Mouse (Mus musculus) kidney, adult 2 months (tissue): ENCODE results near the gene Chrm1.

Source experiments
- CTCF ChIP-seq: fragments of 200-500 bp; conservative IDR thresholded peaks from 2 replicates; pipeline ENCODE4 v1.5.1; 2011; ENCODE audit warnings: low read depth, mild to moderate bottlenecking, control low read depth, low read length, moderate library complexity, mixed read lengths; ENCODE audit not compliant: insufficient read depth, insufficient read length
- POLR2A ChIP-seq: fragments of 200-500 bp; IDR thresholded peaks from one replicate; pipeline ENCODE4 v1.6.1; 2011; ENCODE audit warnings: low read depth, low read length, control low read depth

DNA sequence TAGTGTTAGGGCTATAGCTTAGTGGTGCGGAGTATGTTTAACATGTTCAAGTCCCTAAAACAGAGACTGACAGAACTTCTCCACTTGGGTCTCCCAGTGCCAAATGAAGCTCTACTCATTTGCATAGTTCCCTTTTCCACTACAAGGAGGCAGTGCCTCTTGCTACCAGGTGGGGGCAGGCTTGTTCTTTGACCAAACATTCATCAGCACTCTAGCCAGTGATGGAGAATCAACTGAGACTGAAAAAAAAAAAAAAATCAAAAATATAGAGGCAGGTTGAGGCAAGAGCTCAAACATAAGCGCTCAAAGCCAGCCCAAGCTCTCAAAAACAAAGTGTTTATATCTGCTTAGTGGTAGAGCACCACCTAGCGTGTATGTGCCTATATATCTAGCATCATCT is 54.8 kb downstream of the Chrm1 start:
- TF ChIP-seq POLR2A = no peak
- peak; percentile 85 for TF ChIP-seq CTCF
